Mouse (Mus musculus) Patski (cell line): Measurements from ENCODE around the gene Klf16. TPM values are rescaled to one million over a fixed set of nuclear protein-coding genes. Genes with fewer than 3 reads are reported as not detected.

Experiments
- ATAC-seq: fragments of 100-300 bp; one replicate; pipeline ENCODE4 v1.8.0; 2021
- CTCF ChIA-PET: fragments of 350-600 bp; sonication (Branson Sonifier 250); formaldehyde crosslinking; loops from one replicate; lab custom pipeline; 2022; ENCODE audit warnings: inconsistent platforms; lab: Charles Lee
- POLR2A ChIA-PET: fragments of 350-600 bp; sonication (Branson Sonifier 250); formaldehyde crosslinking; loops from one replicate; lab custom pipeline; 2022; ENCODE audit warnings: antibody characterized with exemption, inconsistent platforms; lab: Charles Lee
- DNase-seq: peaks from one replicate; pipeline ENCODE4 v3.0.0-alpha.2; 2011; ENCODE audit warnings: low read depth, low spot score
- H3K27me3 ChIP-seq: fragments of 371-371 bp; one replicate; pipeline ENCODE4 v1.5.1; 2021
- CTCF ChIP-seq: fragments of 100-300 bp; IDR thresholded peaks from one replicate; pipeline ENCODE4 v1.5.1; 2021
- in situ Hi-C: fragments of 300-500 bp; cut with MboI; formaldehyde crosslinking; loops from 3 replicates; pipeline ENCODE4 v1.11.1; 2018; ENCODE audit warnings: low pct_unique_long_range_greater_than_20kb, mixed read lengths
- polyA plus RNA-seq: library from polyadenylated mRNA; unstranded; gene quantifications from one replicate; pipeline ENCODE4 v1.2.3, GENCODE M21; 2021

The Klf16 gene
- 18.7 TPM for polyA plus RNA-seq

DNA sequence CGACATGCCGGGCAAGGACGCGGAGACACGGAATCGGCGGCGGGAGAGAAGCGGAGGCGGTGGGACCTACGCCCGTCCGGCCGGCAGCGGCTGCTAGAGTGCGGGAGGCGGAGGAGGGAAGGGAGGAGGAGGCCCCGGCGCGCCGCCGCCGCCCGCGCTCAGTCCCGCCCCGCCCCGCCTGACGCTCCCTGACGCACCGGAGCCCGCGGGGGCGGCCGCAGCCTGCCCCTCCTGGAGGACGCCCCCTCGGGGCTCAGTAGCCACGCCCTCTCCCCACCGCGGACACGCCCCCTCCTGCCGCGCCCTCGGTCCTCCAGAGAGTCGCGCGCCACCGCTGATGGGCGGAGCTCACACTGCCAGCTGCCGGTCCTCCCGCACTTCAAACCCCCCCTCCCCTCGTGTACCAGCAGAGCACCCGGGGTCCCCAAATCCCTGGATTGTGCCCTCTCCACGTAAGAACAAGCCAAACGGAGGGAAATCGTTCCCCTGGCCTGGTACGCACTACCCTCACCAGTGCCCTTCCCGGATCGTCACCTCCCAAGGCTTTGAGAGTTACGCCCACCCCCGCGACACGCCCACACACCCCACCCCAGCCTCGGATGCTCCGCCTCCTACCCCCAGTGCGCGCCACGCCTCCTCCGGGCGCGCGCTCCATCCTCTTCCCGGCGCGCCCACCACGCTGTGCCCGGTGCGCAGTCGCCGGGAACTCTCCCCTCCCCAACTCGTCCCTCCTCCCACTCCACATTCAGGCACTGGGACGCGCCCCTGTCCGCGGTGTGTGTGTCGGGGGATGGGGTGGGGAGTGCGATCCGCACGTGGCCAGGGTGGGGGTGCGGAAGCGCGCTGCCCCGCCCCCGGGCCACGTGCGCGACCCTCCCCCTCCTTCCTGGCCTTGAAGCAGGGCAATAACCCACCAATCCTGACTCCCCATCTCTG, at the start of gene Klf16:
Klf16 (minus strand) TSS at position 127 of the 936 bp plus-strand sequence.
- CTCF ChIA-PET = interaction anchor here (0.6 to 2.6 kb wide), 6 partner anchors 12 to 117 kb away, joined by 3 to 21 read pairs (median 4); partner anchors contain the start of gene Abhd17a
- no peaks in the 10 kb centered on the region for H3K27me3 ChIP-seq
- POLR2A ChIA-PET = interaction anchor here (0.6 to 1.2 kb wide), 2 partner anchors 12 to 110 kb away, joined by 3 to 5 read pairs; partner anchors contain the start of gene Abhd17a
- no peak for TF ChIP-seq CTCF
- in situ Hi-C loops = loop anchor here (5.0 kb wide), 1 partner anchor 110 kb away; no protein-coding TSS in a partner anchor
- peak; percentile 75 for DNase-seq
- peak; percentile 67 for ATAC-seq

DNA sequence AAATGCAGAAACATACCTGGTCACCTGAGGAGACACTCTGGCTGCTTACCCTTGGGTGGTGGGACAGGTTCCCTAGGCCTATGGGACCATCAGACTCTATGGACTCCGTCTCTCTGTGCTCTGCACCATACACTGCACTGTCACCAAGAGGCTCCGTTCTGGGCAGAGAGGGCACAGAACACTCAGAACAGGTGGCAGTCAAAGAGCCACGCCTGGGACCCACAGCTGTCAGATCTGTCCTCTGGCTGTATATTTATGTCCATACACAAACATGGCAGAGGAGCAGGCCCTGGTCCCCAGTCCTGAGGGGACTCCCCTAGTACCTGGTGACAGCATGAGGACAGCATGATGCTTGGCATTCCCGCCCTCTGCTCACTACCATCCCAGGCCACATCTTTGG, 48.6 kb upstream of the Klf16 start:
- no peak for ATAC-seq
- POLR2A ChIA-PET = no interaction called here
- DNase-seq = no peak
- no peak for TF ChIP-seq CTCF
- CTCF ChIA-PET = interaction anchor here (1.1 to 1.8 kb wide), 2 partner anchors 28 to 46 kb away, joined by 3 to 6 read pairs; no protein-coding TSS in a partner anchor
- in situ Hi-C loops = no loop called here
- H3K27me3 ChIP-seq = no peaks in the 10 kb centered on the region

DNA sequence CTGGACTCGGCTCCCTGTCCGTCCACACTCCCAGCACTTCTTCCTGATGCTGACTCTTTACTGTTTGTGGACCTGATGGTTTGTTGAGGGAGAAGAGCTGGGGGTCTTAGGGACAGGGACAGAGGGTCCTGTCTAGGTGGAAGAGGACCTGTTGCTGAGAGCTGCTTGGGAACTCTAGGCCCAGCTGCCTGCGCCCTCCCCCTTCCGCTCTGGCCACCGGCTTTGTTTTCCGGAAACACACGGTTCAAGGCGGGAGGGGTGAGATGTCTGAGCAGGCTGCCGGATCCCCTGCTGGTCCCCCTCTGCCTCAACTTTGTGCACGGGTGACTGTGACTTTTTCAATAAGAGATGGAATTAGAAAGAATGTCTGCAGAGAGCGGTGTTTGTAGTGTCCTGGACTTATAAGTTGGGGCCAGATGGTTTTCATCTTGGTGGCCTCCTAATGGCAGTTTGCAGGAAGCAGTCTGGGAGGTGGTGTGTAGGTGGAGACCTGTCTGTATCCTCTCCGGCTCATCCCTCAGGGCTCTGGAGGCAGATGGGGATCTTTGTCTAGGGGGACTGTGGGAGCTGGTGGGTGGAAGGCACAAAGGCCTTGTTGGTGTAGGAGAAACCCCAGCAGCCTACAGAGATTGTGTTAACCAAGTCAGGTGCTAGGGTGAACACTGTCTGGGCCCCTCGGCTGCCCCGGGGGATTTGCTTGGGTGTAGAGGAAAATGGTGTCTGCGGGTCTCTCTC, 46.5 kb upstream of the Klf16 start:
- in situ Hi-C loops = no loop called here
- CTCF ChIA-PET = interaction anchor here (0.7 to 1.7 kb wide), 2 partner anchors 29 to 61 kb away, joined by 4 read pairs; no protein-coding TSS in a partner anchor
- POLR2A ChIA-PET = interaction anchor here (0.7 to 2.5 kb wide), 5 partner anchors 27 to 53 kb away, joined by 3 to 9 read pairs (median 4); no protein-coding TSS in a partner anchor
- no peak for DNase-seq
- no peaks in the 10 kb centered on the region for H3K27me3 ChIP-seq
- no peak for TF ChIP-seq CTCF
- no peak for ATAC-seq

DNA sequence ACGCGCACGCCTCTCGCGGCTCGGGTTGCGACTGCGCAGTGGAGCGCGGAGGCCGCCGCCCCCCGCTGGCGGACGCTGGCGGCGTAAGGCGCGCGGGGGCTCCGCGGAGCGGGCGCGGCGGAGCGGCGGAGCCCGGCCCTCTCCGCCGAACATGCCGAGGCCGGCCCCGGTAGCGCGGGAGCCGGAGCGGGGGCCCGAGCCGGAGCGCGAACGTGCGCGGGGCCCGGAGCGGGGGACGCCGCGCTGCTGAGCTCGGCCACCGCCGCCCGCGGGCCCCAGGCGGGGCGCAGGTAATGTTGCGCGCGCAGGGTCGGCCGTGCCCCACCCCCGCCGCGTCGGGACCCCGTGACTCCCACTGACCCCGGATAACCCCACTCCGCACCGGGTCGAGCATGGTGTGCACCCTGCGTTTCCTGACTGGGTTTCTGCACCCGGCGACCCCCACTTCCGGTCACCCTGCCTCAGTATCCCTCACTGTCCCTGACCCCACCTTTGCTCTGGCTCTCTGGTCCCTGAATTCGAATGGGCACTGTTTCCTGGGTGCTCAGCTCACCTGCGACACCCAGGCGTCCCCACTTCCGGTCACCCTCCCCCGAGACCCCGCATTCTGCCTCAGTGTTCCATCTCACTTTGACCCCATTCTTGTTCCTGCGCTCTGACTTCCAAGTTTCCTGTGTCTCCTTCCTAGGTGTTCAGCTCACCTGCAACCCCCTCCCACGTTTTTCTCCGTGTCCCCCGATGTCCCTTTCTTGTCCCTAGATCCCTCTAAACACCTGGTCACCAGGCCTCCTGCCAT, 45.7 kb upstream of the Klf16 start, which contains the start of gene Csnk1g2:
Csnk1g2 (plus strand) TSS at position 178 of the 796 bp plus-strand sequence.
- in situ Hi-C loops = no loop called here
- ChIA-PET CTCF (interaction anchor here (0.7 to 1.7 kb wide), 5 partner anchors 30 to 61 kb away, joined by 3 to 4 read pairs (median 4); no protein-coding TSS in a partner anchor), POLR2A (interaction anchor here (0.7 to 2.5 kb wide), 6 partner anchors 27 to 91 kb away, joined by 3 to 9 read pairs (median 4); no protein-coding TSS in a partner anchor)
- no peak for TF ChIP-seq CTCF
- no peak for ATAC-seq
- no peak for DNase-seq
- no peaks in the 10 kb centered on the region for H3K27me3 ChIP-seq

DNA sequence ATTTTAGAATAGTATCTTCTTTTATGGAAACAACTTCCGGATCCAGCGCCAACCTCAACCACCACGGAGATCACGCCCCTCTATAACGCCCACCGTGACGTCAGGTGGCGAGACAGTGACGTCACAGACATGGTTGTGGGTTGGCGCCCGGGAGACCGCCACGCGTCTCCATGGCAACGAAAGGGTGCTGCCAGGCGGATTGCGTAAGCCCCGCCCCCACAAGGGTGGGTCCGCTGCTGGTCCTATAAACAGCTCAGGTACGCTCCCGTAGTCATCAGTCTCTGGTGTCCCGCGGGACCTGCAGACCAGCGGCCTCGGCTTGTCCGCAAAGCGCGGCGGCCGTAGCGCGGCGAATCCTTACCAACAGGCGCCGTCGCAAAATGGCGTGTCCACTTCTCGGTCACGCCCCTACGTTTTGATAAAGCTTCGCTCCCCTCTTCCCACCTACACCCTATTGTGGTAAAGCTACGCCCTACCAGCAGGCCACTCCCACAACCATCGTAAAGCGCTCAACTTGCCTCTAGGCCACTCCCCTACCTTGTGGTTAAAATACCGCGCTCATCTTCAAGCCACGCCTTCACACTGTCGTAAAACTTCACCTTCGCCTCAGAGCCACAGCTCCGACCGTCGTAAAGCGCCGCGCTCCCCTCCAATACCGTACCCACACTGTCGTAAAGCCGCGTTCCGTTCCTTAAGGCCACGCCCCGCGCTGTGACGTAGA, 45.0 kb upstream of the Klf16 start:
- DNase-seq (peak; percentile 99), ATAC-seq (peak; percentile 69)
- no peaks in the 10 kb centered on the region for H3K27me3 ChIP-seq
- POLR2A ChIA-PET = interaction anchor here (0.9 to 2.5 kb wide), 4 partner anchors 32 to 92 kb away, joined by 3 to 9 read pairs (median 4); no protein-coding TSS in a partner anchor
- TF ChIP-seq CTCF = no peak
- in situ Hi-C loops = no loop called here
- CTCF ChIA-PET = interaction anchor here (0.8 to 1.6 kb wide), 3 partner anchors 31 to 44 kb away, joined by 3 to 4 read pairs (median 3); no protein-coding TSS in a partner anchor

DNA sequence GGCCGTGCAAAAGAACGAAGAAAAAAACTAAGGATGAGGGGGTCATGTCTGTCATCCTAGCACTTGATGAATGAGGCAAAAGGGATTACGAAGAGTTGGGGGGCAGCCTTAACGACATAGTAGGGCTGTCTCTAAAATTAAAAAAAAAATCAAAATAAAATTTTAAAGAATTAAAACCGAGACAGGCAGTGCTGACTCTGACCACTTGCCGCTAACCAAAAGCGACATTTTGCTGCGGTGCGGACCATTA, 44.5 kb upstream of the Klf16 start:
- no peak for TF ChIP-seq CTCF
- DNase-seq (no peak), ATAC-seq (no peak)
- no peaks in the 10 kb centered on the region for H3K27me3 ChIP-seq
- in situ Hi-C loops = no loop called here
- ChIA-PET POLR2A (interaction anchor here (2.5 kb wide), 1 partner anchor 33 kb away, joined by 9 read pairs; no protein-coding TSS in a partner anchor), CTCF (interaction anchor here (1.0 to 1.6 kb wide), 2 partner anchors 31 to 44 kb away, joined by 3 to 4 read pairs; no protein-coding TSS in a partner anchor)

DNA sequence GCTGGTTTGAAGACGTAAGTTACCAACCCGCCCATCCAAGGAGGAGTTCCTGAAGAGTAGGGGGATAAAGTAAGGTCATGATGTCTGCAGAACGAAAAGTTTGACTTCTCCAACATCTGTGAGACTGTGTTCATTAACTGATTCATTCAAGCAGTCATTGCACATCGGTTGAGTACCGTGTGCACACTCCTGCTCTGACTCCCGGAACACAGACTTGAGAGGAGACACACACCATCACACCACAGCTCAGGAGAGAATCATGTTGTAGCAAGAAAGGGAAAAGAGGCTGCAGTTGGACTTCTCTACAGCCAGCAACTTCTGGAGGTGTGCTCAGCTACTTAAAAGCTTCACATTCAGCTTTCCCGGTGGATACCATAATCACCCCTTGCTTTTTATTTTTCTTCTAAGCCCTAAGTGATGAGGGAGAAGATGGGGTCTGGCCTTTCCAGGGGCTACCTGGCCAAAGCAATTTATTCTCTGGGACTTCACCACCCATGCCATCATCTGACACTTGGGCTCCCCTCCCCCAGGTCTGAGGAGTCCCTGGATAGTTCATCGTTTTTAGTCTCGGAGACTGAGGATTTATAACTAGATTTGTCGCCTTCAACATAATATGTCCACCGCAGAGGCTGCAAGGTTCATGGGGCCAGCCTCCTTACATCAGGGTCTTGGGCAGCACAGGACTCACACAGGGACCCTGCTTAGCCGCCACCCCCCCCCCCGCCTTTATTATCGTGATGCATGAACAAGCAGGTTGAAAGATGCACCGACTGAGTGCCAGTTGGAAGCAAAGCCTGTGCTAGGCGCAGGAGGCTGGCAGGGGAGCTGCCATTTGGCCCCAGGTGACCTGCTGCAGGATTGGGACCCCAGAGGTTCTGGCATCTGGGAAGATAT, 43.9 kb upstream of the Klf16 start:
- DNase-seq (no peak), ATAC-seq (no peak)
- CTCF ChIA-PET = interaction anchor here (1.6 kb wide), 1 partner anchor 43 kb away, joined by 4 read pairs; no protein-coding TSS in a partner anchor
- POLR2A ChIA-PET = interaction anchor here (0.7 to 2.5 kb wide), 3 partner anchors 10 to 53 kb away, joined by 3 to 9 read pairs (median 3); no protein-coding TSS in a partner anchor
- no peak for TF ChIP-seq CTCF
- in situ Hi-C loops = no loop called here
- H3K27me3 ChIP-seq = no peaks in the 10 kb centered on the region

DNA sequence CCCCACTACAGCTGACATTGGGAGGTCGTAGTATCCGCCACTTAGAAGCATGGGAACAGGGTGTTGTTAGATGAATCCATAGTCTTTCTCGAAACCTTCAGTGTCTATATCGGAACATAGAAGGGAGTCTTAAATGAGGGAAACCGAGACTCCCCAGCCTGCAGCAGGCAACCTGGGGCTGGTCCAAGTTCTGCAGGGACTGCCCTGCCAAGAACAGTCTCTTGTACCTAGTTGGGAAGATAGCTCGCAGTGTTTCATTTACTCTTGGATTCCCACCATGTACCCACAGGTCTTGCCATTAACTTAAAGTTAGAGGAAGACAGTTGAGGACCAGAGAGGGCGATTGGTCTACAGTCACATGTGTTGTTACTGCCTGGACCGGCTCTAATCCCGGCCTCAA, 43.2 kb upstream of the Klf16 start:
- ATAC-seq = no peak
- no peak for TF ChIP-seq CTCF
- in situ Hi-C loops = no loop called here
- CTCF ChIA-PET = interaction anchor here (2.4 kb wide), 1 partner anchor 42 kb away, joined by 11 read pairs; no protein-coding TSS in a partner anchor
- POLR2A ChIA-PET = interaction anchor here (0.7 to 1.4 kb wide), 2 partner anchors 9 to 53 kb away, joined by 3 read pairs; no protein-coding TSS in a partner anchor
- no peaks in the 10 kb centered on the region for H3K27me3 ChIP-seq
- no peak for DNase-seq
